Mouse (Mus musculus) activated CD4-positive, CD25-positive, alpha-beta regulatory T cell, adult 4 months (primary cell): ENCODE measurements around the gene Cd320. TPM values are rescaled to one million over a fixed set of nuclear protein-coding genes. Genes with fewer than 3 reads are reported as not detected.
"Not testable (repeated sequence)": the region's sequence is repeated elsewhere in the genome, so short reads cannot be mapped to it uniquely, and the experiment has no call there.

Experiments
- ATAC-seq: one replicate; pipeline ENCODE4 v1.8.0; 2017
- polyA plus RNA-seq, 2 experiments: library from polyadenylated mRNA; unstranded; fragments of 100-300 nt; shearing (Covaris generic); gene quantifications; one replicate each; pipeline ENCODE4 v1.2.1; 2017

Gene Cd320
- polyA plus RNA-seq, 2 experiments from 2014 or later: 11.4 to 15.9 TPM

DNA sequence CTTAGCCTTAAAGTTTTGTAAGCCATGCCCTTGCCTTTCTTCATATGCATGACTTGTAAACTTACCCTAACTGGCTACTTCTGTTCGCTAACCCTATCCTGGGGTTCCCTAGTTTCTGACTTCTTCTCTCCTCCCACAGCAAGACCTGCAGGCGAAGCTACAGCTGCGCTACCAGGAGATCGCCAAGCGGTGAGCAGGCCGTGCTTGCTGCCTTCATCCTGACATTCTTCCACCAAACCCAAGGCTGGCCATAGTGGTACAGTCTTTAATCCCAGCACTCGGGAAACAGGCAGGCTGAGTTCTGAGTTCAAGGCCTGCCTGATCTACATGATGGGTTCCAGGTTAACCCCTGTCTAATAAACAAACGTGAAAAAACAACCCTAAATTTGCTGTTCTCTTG lies 17.4 kb upstream of the Cd320 start:
- ATAC-seq: no peak

- ATAC-seq: peak; percentile 21
Measured at GRCm38 (mm10) chr17:33826850-33827249, 16.0 kb upstream of the Cd320 start.

GRCm38 (mm10) chr17:33828892-33829291 lies 14.0 kb upstream of the Cd320 start:
- no peak for ATAC-seq

- ATAC-seq: no peak
Measured at GRCm38 (mm10) chr17:33829561-33829960, 13.3 kb upstream of the Cd320 start.

- no peak for ATAC-seq
Measured at GRCm38 (mm10) chr17:33844196-33844595, 1.3 kb downstream of the Cd320 start.

- no peak for ATAC-seq
Measured at GRCm38 (mm10) chr17:33848139-33848538, 5.2 kb downstream of the Cd320 start.

DNA sequence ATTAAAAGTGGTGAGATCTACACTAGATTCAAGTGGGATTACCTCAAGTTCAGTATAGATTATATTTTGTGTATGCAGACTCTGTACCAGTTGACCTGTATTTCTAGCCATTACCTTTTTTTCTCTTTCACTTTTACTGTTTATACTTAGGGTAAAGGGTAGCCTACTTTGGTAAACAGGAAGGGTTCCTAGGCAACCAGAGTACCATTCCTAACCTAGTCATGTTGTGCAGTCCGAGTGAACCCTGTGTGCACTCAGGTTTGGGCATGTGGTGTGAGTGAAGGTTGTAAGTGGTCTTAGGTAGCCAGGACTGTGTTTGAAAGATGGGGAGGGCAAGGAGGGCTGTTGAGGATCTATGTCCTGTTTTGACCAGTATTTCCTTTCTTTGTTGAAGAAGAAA lies 8.4 kb downstream of the Cd320 start:
- ATAC-seq: peak; percentile 93

DNA sequence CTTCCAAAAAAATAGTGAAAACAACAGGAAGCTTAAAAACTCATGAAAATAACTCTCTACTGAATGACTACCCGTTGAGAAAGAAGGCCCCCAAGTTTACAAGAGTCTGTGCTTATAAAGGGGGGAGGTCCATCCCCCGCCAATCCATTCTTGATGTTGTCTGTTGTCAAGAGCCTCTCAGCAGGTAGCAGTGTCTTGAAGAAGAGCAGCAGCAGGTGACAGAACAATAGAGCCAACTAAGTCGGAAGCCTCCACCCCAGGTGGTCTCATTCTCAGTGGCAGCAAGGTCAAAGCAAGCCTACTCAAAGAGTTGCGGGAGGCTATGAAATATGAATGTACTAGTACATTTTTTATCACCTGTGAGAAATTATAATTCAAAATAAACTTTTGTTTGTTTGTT lies 14.9 kb downstream of the Cd320 start:
- no peak for ATAC-seq

GRCm38 (mm10) chr17:33865330-33866030 lies 22.6 kb downstream of the Cd320 start:
- peak; percentile 90 for ATAC-seq

DNA sequence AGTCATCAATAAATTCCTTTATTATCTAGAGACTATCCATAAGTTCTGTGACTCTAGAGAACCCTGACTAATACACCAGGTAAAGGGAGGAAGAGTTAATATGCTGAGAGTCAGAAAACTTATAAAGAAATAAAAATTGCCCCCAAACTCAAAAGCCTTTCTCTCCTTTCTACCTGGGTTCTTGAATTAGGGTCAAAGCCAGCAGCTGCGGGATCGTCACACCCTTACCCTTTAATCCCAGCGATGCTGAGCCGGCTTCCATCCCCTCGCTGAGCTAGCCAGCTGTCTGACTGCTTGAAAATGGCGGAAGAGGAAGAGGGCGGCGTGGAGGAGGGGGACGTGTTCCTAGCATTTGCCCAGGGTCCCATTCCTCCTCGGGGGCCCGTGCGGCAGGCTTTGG lies 30.6 kb downstream of the Cd320 start, which contains the start of gene Gm7029:
Gene Gm7029, plus strand, starts transcription at position 301 of the 400 bp plus-strand sequence.
- not testable (repeated sequence) for ATAC-seq

- no peak for ATAC-seq
Measured at GRCm38 (mm10) chr17:33874411-33874810, 31.5 kb downstream of the Cd320 start.

DNA sequence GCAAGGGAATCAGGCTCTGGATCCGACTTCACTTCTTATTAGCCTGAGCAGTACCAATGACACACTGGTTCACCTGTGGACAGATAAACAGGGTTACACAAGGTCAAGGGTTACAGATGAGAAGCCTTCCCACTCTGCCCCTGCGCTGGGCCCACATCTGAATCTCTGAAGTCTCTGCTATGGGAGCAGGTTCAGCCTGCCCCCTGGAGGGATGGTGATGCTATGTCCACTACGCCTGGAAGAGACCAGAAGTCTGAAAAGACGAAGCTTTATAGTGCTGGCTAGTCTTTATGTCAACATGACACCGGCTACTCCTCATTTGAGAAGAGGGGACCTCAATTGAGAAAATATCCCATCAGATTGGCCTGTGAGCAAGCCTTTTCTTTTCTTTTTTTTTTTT lies 32.9 kb downstream of the Cd320 start:
- not testable (repeated sequence) for ATAC-seq

- ATAC-seq: not testable (repeated sequence)
Measured at GRCm38 (mm10) chr17:33884320-33884719, 41.4 kb downstream of the Cd320 start.

DNA sequence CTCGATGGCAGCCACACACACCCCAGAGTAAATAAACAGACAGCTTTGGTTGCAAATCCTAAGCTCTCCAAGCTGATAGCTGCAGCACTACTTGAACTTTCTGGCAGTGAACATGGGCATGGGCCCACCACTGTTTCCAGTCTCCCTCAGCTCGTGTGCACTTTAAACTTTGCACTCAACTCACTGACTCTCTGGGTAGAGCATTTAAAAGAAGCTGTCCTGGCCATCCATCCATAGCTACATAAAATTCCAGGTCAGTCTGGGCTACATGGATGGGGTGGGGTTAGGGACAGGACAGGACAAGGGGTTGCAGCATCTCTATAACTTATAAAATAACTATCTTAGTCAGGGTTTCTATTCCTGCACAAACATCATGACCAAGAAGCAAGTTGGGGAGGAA lies 44.9 kb downstream of the Cd320 start:
- not testable (repeated sequence) for ATAC-seq

DNA sequence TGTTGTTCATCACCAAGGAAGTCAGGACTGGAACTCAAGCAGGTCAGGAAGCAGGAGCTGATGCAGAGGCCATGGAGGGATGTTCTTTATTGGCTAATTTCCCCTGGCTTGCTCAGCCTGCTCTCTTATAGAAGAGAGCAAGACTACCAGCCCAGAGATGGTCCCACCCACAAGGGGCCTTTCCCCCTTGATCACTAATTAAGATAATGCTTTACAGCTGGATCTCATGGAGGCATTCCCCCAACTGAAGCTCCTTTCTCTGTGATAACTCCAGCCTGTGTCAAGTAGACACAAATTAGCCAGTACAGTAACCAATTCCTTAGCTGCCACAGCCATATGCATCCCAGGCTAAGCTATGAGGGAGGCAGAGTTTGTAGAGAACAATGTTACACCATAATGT lies 45.3 kb downstream of the Cd320 start:
- ATAC-seq: not testable (repeated sequence)

DNA sequence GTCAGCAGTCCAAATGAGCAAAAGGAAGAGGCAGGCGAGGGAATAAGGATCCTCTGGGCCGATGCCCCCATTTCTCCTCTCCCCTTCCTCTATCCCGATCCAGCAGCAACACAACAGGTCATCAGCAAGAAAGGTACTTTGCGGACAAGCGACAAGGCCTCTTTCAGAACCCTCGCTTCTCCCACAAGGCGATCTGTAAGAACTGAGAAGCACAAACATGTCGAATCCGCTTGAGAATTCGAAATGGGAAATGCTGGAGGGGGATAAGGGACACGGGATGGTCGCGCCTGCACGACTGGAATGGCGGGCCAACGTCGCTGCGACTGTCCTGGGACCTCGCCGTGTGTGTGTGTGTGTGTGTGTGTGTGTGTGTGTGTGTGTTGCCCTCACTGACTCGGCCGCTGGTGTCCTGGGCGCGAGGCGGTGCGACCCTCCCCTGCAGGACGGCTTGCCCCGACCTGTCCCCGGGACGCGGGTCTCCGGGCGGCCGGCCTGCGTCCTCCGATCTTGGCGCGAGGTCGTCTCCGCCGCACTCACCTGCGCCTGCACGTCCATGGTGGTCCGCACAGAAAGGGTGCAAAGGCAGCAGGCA lies 47.1 kb downstream of the Cd320 start:
- ATAC-seq: not testable (repeated sequence)

DNA sequence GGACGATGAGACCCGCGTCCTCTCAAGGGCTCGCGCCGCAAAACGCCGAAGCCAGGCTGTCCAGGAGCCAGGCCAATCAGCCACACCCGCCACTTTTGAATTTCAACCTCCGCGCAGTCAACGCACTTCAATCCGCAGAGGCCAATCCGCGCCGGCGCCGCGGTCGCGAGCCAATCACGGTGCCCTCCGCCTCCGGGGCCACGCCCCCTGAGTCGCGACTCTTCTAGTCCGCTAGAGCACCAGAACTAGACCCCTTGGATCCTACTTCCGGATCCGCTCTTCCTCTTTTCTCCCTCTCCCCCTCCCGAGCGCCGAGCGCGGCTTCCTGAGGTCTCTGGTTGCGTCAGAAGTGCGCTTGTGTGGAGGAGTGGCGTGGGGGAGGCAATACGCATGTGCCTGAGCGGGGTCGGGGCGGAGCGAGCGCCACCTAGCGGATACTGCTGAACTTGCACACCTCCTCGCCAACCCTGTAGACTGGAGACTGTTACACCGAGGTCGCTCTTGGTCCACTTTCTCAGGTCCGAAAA lies 47.7 kb downstream of the Cd320 start, which contains the start of gene Kifc1:
Gene Kifc1, minus strand, starts transcription at position 129 of the 527 bp plus-strand sequence.
- peak; percentile 96 for ATAC-seq

DNA sequence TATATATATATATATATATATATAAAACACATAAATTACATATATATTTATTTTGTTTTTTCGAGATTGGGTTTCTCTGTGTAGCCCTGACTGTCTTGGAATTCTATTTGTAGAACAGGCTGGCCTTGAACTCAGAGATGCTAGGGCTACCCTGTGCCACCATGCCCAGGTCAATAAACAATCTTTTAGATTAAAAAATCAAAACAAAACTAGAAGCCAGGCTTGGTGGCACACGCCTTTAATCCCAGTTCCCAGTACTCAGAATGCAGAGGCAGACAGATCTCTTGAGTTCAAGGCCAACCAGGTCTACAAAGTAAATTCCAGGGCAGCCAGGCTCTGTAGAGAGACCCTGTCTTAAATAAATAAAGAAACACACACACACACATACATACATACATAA lies 48.5 kb downstream of the Cd320 start:
- no peak for ATAC-seq

DNA sequence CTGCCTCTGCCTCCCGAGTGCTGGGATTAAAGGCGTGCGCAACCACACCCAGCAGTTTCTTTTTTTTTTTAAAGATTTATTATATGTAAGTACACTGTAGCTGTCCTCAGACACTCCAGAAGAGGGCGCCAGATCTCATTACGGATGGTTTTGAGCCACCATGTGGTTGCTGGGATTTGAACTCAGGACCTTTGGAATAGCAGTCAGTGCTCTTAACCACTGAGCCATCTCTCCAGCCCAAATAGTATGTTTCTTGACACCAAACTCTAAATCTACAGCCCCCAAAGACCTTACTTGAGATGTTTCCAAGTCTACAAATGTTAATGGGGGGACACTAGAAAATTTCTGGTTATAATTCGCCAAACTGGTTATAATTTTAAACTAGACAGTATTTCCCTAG lies 49.0 kb downstream of the Cd320 start:
- not testable (repeated sequence) for ATAC-seq

GRCm38 (mm10) chr17:33892429-33892828 lies 49.5 kb downstream of the Cd320 start:
- ATAC-seq: no peak

DNA sequence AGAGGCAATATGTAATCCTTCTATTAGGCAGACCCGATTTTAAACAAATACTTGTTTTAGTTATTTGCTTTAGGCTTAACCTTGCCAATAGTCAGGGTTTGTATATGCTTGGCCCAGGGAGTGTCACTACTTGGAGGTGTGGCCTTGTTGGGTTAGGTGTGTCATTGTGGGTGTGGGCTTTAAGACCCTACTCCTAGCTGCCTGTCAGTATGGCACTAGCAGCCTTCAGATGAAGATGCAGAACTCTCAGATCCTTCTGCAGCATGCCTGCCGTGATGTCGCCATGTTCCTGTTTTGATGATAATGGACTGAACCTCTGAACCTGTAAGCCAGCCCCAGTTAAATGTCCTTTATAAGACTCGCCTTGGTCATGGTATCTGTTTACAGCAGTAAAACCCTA lies 50.1 kb downstream of the Cd320 start:
- ATAC-seq: not testable (repeated sequence)

GRCm38 (mm10) chr17:33897114-33897794 lies 54.4 kb downstream of the Cd320 start:
- no peak for ATAC-seq

GRCm38 (mm10) chr17:33898193-33898592 lies 55.3 kb downstream of the Cd320 start:
- not testable (repeated sequence) for ATAC-seq
